Mouse (Mus musculus): Measurements from ENCODE around the gene B4galt7.

GRCm38 (mm10) chr13:55613471-55613870, 13.8 kb downstream of the B4galt7 start:
- no peak for TF ChIP-seq CTCF (conservative IDR thresholded peaks at IDR 0.05; ENCODE audit: insufficient read depth, insufficient read length, low read depth, low read length)
- TF ChIP-seq POLR2A (IDR thresholded peaks at IDR 0.05; ENCODE audit: low read depth, low read length) = no peak

All from kidney, adult 2 months (tissue).